Mouse (Mus musculus): Measurements from ENCODE around the gene Gemin4.

- TF ChIP-seq CTCF (IDR thresholded peaks at IDR 0.05; ENCODE audit: borderline replicate concordance, insufficient read depth, low read length) (no peak), POLR2A (IDR thresholded peaks at IDR 0.05; ENCODE audit: low read depth, low read length) (no peak)
Measured at GRCm38 (mm10) chr11:76261224-76261623, 43.8 kb upstream of the Gemin4 start.

Data from embryonic fibroblast, embryonic 13.5 days (primary cell).